Mouse (Mus musculus) layer of hippocampus, postnatal 10 days (tissue): ENCODE results near the gene Glt1d1. TPM values are rescaled to one million over a fixed set of nuclear protein-coding genes. Genes with fewer than 3 reads are reported as not detected.
A peak's percentile ranks its signal among the peaks of the same experiment; 100 is the strongest.

Experiments
- DNase-seq, 2 experiments: peaks; one replicate each; pipeline ENCODE4 v3.0.0; 2021; ENCODE audit warnings: low spot score in 2 of 2
- total RNA-seq, 2 experiments: library from RNA; stranded (reverse); gene quantifications; 2 replicates each; pipeline ENCODE4 v1.2.3; 2021

Glt1d1 gene
- total RNA-seq, 2 experiments from 2014 or later: 19.1 to 21.6 TPM

DNA sequence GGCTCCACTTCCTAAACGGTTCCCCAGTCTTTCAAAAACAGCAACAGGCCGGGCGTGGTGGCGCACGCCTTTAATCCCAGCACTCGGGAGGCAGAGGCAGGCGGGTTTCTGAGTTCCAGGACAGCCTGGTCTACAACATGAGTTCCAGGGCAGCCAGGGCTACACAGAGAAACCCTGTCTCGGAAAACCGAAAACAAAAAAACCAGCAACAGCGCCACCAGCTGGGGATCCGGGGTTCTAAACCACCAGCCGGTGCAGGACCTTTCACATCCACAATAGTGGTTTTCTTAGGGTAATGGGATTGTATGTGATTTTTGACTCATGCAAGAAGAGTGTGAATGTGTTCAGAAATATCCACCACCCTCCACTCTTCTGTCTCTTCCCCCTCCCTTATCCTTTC, 4.8 kb upstream of the Glt1d1 start:
- no peak for DNase-seq

DNA sequence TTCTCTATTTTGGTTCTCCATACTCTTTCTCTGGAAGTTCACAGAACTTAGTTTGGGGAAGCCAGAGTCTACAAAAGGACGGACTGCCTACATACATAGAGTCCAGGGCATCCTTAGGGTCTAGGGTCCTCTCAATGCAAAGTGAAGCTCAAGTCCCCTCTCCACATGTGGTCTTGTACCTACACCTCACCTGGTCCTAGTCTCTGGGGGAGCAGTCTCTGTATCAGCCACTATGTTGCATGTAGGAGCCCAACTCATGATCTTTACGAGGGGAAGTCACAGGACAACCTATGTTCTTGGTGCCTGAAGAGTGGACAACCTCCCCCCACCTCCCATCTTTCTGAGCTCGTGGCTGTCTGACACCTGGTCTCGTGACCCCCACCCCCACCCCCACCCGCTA, 391 bp upstream of the Glt1d1 start:
- DNase-seq: no peak

DNA sequence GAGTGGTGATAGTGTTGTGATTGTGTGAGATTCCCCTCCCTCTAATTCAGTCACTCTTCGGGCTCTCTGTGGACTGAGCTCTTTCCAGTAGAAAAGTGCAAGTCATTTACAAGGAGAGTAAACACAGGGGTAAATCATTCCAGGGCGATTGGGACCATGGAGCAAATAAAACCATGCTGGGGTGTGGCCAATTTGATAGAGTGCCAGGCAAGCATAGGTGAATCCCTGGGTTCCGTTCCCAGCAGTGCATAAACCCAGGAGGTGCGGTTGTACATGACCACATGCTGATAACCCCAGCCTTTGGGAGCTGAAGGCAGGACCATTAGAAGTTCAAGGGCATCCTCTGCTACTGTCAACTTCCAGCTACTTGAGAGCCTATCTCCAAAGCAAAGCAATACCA, 1.1 kb downstream of the Glt1d1 start:
- no peak for DNase-seq

DNA sequence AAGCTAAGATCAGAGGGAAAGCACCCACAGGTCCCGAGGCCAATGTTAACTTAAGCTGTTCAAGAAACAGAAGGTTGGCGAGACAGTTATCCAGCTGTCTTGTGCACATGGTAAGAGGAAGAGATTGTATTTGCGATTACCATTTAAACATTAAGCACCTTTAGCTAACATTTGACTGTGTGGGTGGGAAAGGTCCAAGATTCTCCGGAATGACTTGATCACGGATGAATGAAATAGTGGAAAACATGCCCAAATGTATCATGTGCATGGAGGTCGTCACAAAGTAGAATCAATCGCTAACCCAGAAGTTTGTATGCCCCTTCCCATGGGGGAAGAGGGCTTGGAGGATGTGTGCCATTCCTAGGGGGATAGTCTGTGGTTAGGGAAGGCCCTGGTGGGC, 1.6 kb downstream of the Glt1d1 start:
- DNase-seq: no peak

DNA sequence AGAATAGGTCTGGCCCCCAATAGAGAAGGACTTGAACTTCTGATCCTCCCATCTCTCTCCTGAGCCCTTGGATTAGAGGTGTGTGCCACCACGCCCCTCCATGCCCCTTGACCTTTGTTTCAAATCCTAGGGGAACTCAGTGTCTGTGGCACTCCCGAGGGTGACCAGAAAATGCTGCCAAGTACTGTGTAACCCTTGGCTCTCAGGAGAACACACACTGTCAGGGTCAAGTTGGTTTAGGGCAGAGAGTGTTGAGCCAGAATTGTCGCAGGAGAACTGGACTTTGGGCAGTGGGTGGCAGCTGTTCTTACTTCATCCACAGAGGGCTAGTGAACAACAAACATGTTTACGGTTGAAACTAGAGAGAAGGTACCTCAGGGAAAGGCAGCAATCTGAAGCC, 5.6 kb downstream of the Glt1d1 start:
- DNase-seq: no peak

DNA sequence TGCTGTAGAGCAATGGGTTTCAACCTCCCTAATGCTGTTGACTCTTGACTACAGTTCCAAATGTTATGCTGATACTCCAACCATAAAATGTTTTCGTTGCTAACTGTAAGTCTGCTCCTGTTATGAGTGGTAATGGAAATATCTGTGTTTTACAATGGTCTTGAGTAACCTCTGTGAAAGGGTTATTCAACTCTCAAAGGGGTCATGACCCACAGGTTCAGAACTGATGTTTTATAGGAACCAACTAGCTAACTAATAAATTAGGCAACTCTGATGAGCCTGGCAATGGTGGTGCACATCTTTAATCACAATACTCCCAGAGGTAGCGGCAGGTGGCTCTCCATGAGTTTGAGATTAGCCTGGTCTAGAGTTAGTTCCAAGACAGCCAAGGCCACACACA, 6.1 kb downstream of the Glt1d1 start:
- DNase-seq: no peak

DNA sequence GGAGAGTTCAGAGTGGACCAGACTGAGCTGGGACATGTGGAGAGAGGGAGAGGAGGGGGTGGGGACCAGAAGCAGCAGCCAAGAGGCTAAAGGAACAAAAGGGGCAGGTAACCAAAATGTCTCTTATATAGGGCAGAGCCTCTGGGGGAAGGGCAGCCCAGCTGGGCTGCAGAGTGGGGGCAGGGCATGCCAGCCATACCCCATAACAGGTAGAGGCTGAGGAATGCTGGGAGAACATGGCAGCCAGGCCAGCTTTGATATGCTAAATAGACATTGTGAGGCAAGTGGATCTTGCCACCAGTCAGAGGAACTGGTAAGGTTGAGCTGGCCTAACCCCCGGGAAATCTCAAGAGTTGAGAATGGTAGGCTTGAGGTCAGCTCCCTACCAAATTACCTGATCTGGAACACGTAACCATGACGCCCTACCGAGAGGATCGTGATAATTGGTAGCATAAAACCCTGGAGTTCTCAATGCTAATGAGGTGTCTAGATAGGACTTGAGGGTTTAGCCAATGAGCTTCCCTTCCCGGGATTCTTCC, 7.1 kb downstream of the Glt1d1 start:
- DNase-seq: no peak

DNA sequence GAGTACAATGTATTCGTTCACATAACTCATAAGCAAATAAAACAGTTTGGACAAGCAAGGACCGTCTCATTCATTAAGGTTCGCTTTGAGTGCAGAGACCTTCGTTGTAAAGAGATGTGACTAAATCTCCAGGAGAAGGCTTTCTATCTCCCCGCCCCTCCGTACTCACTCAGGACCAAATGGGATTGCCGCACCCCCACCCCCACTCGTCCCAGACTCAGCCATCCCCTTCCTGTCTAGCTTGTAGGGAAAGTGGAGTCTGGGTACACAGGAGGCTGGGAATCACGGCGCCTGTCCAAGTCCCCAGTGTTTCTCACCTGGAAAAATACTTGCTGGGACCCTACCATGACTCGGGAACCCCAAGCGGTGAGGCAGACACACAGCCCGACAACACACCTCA, 7.6 kb downstream of the Glt1d1 start:
- DNase-seq: no peak

DNA sequence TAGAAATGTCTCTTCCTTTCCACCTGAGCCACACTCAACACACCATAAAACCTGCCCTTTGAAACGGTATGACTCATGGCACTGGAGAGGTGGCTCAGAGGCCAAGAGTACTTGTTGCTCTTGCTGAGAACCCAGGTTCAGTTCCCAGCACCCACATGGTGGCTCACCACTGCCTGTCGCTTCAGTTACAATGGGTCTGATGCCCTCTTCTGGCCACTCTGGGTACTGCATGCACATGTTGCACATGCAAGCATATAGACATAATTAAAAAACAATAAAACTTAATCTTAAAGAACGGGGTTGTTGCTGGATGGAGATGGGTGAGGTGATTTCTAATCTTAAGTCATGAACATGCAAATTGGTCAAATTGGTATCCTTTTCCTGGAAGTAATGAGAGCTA, 8.3 kb downstream of the Glt1d1 start:
- DNase-seq: no peak

DNA sequence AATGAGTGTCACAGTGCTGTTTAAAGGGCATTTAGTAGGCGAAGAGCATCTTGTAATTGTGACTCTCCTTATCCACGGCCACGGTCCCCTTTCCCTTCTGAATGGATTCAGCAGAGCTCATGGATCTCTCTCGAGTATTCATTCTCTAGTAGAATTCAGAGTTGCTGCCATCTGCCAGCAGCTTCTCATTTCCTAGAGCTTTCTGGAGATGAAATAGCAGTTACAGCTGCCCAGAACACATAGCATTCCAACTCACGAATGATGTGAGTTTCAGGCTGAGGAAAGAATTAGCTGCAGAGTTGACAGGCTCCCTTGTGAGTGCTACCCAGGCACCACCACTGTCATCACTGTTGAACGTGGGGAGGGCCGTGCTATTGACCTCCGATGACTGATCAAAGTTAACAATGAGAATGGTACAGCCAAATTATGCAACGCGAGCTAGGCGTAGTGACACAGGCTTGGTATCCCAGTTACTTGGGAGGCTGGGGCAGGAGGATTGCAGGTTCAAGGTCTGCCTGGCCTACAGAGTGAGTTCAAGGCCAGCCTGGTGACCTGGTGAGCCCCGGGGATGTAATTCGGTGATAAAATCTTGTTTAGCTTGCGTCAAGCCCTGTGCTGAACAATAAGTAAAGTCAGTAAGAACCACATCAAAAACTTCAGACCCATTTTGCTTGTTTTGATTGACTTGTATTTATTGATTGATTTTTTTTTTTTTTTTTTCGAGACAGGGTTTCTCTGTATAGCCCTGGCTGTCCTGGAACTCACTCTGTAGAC, 9.3 kb downstream of the Glt1d1 start:
- peak in 1 of 2 experiments; percentile 11 for DNase-seq

DNA sequence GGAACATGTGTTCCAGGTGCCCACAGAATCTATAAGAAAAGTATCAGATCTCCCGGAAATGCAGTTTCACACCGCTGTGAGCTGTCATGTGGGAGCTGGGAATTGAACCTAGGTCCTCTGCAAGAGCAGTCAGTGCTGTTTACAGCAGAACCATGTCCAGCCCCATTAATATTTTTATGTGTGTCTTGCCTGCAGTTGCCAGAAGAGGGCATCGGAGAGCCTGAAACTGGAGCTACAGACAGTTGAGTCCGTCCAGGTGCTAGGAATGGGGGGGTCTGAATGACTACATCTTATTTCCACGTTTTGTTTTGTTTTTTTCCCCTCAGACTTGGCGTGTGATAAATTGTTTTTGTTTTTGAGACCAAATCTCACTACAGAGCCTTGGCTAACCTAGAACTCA, 16.0 kb downstream of the Glt1d1 start:
- peak; percentile 26 to 38 for DNase-seq

DNA sequence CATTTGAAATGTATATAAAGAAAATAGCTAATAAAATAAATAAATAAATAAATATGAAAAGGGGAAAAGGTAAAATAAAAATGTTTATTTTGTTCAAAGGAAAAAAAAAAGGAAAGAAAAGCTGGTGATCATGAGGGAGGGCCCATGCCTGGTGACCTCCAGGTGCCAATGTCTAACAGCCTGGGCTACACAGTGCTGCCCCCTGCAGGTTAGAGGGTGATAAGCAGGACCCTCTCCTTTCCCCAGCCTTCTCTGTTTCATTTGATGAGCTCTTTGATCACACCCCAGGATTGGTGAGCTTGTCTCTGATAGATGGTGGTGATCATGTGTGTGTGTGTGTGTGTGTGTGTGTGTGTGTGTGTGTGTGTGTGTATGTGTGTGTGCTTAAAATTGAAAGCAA, 17.0 kb downstream of the Glt1d1 start:
- DNase-seq: peak; percentile 14 to 26

DNA sequence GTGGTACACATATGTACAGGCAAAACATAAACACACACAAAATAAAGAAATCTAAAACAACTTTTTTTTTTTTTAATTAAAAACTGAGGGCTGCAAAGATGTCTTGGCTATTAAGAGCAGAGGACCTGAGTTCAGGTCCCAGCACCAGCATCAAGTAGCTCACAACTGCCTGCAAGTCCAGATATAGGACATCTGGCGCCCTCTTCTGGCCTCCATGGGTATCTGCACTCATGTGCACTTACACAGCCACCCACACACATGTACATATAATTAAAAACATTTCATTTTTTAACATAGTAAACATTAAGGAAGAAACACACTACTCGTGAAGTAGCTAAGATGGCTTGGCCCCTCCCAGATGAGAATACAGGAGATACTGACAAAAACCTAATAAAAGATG, 26.2 kb downstream of the Glt1d1 start:
- DNase-seq: no peak

DNA sequence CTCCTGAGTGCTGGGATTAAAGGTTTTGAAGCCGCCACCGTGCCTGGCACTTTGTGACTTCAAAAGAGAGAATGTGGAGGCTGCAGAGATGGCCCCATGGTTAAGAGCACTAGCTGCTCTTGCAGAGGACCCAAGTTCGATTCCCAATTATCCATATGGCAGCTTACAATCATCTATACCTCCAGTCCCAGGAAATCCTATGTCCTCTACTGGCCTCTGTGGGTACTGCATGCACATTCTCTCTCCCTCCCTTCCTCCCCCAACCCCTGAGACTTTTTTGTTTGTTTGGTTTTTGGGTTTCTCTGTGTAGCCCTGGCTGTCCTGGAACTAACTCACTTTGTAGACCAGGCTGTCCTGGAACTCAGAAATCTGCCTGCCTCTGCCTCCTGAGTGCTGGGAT, 27.2 kb downstream of the Glt1d1 start:
- DNase-seq: no peak

DNA sequence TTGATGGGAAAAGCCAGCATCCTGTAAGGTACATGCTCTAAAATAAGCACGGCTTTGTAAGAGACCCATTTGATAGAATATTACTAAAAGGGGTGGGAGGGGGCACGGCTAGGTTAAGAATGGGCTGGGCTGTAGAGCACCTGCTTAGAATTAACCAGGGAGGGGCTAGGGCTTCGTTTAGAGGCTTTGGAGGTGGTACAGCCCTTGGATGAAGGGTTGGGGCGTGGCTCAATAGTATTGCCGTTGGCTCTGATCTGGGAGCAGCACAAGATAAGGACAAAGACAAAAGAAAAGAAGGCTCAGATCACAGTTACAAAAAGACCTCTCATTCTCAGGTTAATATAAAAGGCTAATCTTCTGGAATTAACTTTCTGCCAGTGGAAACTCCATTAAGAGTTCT, 28.2 kb downstream of the Glt1d1 start:
- DNase-seq: no peak

DNA sequence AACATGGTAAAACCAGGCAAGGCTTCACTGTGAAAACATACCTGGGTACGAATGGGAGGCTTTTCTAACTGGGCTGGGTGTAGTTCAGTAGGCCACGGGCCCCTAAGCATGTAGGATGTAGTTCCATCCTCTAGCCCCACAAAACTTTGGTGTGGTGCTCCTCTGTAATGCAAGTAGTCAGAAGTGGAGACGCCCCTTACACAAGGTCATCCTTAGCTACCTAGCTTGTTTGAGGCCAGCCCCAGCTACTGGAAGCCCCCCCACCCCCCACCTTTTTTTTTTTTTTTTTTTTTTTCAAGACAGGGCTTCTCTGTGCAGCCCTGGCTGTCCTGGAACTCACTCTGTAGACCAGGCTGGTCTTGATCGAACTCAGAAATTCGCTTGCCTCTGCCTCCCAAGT, 28.9 kb downstream of the Glt1d1 start:
- DNase-seq: no peak

DNA sequence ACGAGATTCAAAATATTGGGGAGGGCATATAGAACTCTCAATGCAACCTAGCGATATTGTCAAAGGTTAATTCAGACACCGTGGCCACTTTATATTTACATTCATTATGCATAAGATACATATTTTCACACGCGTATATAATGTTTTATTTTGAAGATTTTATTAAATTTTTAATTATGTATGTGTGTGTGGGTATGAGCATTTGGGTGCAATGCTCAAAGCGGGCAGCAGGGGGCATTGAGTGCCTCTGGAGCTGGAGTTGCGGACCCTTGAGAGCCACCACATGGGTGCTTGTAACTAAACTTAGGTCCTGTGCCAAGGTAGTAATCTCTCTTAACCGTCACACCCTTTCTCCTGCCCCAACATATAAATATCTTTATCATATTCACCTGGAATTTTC, 41.9 kb downstream of the Glt1d1 start:
- no peak for DNase-seq

DNA sequence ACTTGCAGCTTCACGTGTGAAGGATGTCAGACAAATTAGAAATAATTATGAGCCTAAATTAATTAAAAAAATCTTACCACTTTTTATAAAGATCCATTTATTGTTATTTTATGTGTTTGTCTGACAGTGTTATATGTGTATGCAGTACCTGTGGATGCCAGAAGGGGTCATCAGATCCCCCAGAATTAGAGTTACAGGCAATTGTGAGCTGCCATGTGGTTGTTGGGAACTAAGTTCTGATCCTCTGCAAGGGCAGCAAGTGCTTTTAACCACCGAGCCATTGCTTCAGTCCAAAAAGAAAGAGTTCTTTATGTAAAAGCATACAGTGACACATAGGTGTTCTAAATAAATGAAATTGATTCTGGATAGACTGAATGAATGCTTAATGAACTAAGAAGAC, 45.5 kb downstream of the Glt1d1 start:
- no peak for DNase-seq

DNA sequence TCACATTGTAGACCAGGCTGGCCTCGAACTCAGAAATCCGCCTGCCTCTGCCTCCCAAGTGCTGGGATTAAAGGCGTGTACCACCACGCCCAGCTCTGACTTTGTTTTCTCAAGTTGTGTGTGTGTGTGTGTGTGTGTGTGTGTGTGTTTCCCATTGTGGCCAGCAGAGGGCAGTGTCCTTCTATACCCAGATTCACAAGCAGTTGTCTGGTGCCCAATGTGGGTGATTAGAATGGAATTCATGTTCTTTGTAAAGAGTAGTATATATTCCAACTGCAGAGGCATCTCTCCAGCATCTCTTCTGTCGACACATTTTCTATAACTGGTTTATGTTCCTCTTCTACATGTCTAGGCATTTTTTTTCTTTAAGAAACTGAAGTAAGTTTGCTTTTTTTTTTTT, 46.4 kb downstream of the Glt1d1 start:
- DNase-seq: no peak

DNA sequence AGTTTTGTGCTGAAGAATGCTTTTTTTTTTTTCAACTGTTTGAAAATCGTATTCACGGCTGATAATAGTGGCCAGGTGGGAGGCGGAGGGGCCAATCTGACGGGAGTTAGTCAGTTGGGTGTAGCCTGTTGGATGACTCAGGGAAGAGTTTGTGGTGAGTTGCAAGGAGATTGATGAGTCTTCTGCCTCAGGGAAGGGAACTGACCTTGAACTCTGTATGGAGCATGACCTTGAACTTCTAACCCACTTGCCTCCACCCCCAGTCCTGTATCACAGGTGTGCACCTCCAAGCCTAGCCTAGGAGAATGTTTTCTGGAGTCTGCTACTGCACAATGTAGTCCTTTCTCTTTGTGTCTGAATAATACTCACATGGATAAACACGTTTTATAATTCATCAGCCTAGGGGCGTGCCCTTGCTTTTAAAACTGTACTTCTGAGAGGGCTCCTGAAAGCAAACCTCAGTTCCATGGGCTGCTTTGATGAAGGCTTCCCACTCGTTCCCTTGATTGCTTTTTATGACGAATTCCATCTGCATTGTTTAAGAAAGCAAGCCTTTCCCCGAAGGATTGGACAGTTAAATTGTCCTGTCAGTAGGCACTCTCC, 56.6 kb downstream of the Glt1d1 start:
- DNase-seq: no peak

DNA sequence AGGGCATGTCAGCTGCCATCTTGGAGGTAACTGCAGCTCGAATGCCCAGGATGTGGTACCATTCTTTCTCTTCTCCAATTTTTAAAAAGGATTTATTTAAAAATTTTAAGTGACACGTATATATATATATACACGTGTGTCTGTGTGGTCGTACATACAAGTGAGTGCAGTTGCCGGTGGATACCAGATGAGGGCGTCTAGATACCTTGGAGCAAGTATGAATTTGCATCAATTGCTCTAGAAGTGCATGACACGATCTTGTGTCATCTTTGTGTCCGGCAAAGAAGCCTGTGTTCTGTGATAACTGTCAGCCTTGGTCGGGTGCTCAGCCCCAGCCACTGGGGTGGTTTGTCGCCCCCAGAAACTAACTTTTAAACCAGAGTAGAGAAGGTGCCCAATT, 59.0 kb downstream of the Glt1d1 start:
- DNase-seq: no peak

DNA sequence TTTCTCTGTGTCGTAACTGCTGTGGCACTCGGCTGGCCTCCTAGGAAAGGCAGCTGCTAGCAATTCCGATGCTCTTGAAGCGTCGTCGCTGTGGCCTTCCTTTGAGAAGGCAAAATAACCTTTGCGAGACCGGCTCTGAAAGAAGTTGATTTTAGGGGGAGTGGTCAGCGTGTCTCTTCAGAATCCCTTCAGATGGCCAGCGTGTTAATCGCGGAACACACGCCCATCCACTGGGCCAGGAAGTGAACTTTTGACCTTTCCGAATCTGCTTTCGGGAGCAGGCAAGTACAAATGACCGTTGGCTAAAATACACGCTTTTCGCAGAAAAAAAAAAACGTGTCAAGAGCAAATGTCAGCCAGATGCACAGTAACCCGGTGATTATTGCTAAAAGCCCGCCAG, 59.5 kb downstream of the Glt1d1 start:
- DNase-seq: no peak

DNA sequence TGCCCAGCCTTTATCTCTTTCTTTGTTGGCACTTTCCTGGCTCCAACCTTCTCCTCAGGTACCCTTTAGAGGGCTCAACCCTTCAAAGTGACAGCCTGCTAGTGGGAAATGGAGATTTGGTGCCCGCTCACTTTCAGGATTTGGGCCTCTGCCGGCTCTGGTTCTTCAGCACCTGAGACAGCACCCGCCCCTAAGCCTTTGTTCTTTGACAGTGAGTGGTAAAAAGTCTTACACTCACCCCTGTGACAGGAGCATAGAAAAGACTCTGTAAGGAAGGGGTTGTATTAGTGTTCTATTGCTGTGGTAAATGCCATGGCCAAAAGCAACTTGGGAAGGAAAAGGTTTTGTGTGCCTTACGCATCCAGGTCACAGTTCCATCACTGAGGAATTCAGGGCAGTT, 63.8 kb downstream of the Glt1d1 start:
- DNase-seq: no peak
